Mouse (Mus musculus): ENCODE results near the gene Wfdc1.

DNA sequence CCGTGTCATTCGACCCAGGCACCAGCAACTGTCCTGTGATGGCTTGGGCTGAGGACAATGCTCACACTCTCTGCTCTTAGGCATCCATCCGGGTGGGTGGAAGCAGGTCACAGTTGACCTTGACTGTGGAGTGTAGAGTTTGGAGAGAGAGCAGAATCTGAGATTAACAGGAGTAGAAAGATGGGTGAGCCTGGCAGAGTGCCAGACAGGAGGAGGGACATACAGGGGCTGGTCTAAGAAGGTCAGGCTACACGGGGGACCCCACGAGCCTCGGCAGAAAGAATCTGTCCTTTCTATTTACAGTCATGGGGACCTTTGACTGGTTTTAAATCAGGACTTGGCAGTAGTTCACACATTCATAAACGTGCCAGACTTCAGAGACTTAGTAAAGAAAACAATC, 36.8 kb downstream of the Wfdc1 start:
- no peak for TF ChIP-seq CTCF (IDR thresholded peaks at IDR 0.05; ENCODE audit: borderline replicate concordance, insufficient read depth, low read length)
- TF ChIP-seq POLR2A (IDR thresholded peaks at IDR 0.05; ENCODE audit: low read depth, low read length): no peak

Measured in embryonic fibroblast, embryonic 13.5 days (primary cell).